Mouse (Mus musculus) kidney, embryonic 15.5 days (tissue): ENCODE results near the gene Ccdc170. TPM values are rescaled to one million over a fixed set of nuclear protein-coding genes. Genes with fewer than 3 reads are reported as not detected.

Source experiments
- ATAC-seq: fragments of 200-750 bp; cut with Nextera tagmentation; replicated peaks from 2 replicates; pipeline ENCODE4 v1.8.0; 2017; ENCODE audit warnings: moderate TSS enrichment; ENCODE audit not compliant: low FRiP score
- H3K27ac ChIP-seq: fragments of 300-500 bp; sonication (generic); 2 replicates; pipeline ENCODE4 v1.5.1; 2015; ENCODE audit warnings: mild to moderate bottlenecking, inconsistent platforms
- H3K27me3 ChIP-seq: fragments of 300-500 bp; sonication (generic); 2 replicates; pipeline ENCODE4 v1.6.1; 2015; ENCODE audit warnings: inconsistent platforms
- H3K36me3 ChIP-seq: fragments of 300-500 bp; sonication (generic); 2 replicates; pipeline ENCODE4 v1.6.1; 2015; ENCODE audit warnings: inconsistent platforms
- H3K4me1 ChIP-seq: fragments of 300-500 bp; sonication (generic); 2 replicates; pipeline ENCODE4 v1.6.1; 2015; ENCODE audit warnings: inconsistent platforms
- H3K4me2 ChIP-seq: fragments of 300-500 bp; sonication (generic); 2 replicates; pipeline ENCODE4 v1.6.1; 2015; ENCODE audit warnings: moderate library complexity, mild to moderate bottlenecking, inconsistent platforms
- H3K4me3 ChIP-seq: fragments of 300-500 bp; sonication (generic); replicated peaks from 2 replicates; pipeline ENCODE4 v1.5.1; 2015; ENCODE audit warnings: mild to moderate bottlenecking, inconsistent platforms
- H3K9ac ChIP-seq: fragments of 300-500 bp; sonication (generic); 2 replicates; pipeline ENCODE4 v1.6.1; 2015; ENCODE audit warnings: mild to moderate bottlenecking, inconsistent platforms
- H3K9me3 ChIP-seq: fragments of 300-500 bp; sonication (generic); replicated peaks from 2 replicates; pipeline ENCODE4 v1.6.1; 2016; ENCODE audit warnings: inconsistent platforms
- whole genome bisulfite sequencing: fragments of 180-500 bp; shearing (Covaris S2); methylation state at CpG from one replicate; pipeline ENCODE4 v1.1.7; 2015; ENCODE audit warnings: mixed read lengths; 5-methylcytosine and 5-hydroxymethylcytosine counted together
- polyA plus RNA-seq: library from polyadenylated mRNA; unstranded; fragments of >200 nt; fragmentation: Nextera tagmentation; extraction: Ambion mirVana; gene quantifications from 2 replicates; pipeline ENCODE4 v1.2.1, GENCODE M21; 2015

The Ccdc170 gene
- polyA plus RNA-seq, 1 experiment from 2014 or later: 1.8 TPM

GRCm38 (mm10) chr10:4522116-4522515 is 39.8 kb downstream of the Ccdc170 start:
- H3K36me3 ChIP-seq: no peaks in the 10 kb centered on the region
- H3K9me3 ChIP-seq: peaks cover 3% of the 10 kb centered on the region
- no peak overlapping the region for H3K4me2 ChIP-seq
- H3K4me3 ChIP-seq: no peak overlapping the region
- no peak overlapping the region for H3K27ac ChIP-seq
- no peaks in the 10 kb centered on the region for H3K27me3 ChIP-seq
- WGBS: 93% methylated on average over 3 of the region's 3 CpGs
- ATAC-seq: no peak
- H3K4me1 ChIP-seq: no peaks in the 10 kb centered on the region
- H3K9ac ChIP-seq: no peak overlapping the region

GRCm38 (mm10) chr10:4523078-4523477 is 40.8 kb downstream of the Ccdc170 start:
- Histone ChIP-seq H3K4me3 (no peak overlapping the region), H3K36me3 (no peaks in the 10 kb centered on the region), H3K27ac (no peak overlapping the region), H3K4me2 (no peak overlapping the region), H3K4me1 (0 out of 2 replicates have a peak, but pooled peaks cover under 1% of the 10 kb centered on the region), H3K27me3 (no peaks in the 10 kb centered on the region), H3K9ac (no peak overlapping the region), H3K9me3 (peaks cover 3% of the 10 kb centered on the region)
- 62% methylated on average over 4 of the region's 4 CpGs for WGBS
- peak; percentile 58; the same call in 1 of the 2 replicates for ATAC-seq

DNA sequence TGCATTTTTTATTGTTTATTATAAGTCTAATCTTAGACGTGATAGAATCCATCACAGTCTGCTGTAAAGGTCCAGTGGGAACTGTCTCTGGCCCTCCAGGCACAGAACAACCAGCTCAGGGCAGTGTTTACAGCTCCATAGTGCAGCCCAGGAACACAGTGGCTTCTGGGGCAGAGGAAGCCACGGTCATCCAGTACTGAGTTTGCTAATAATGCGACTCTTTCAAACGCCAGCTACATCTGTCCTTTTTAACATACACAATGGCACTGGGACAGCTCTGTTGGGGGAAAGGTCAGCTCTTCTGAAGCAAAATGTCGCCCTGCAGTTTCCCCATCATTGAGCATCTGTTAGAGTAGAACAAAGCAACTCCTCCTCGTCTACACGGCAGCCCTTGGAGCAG is 45.7 kb downstream of the Ccdc170 start:
- no peak overlapping the region for H3K4me2 ChIP-seq
- WGBS: 45% methylated on average over 7 of the region's 7 CpGs
- no peak for ATAC-seq
- H3K36me3 ChIP-seq: no peaks in the 10 kb centered on the region
- H3K27me3 ChIP-seq: no peaks in the 10 kb centered on the region
- H3K4me3 ChIP-seq: no peak overlapping the region
- 0 out of 2 replicates have a peak overlapping the region, but pooled peaks have one; percentile 34 for H3K27ac ChIP-seq
- 0 out of 2 replicates have a peak, but pooled peaks cover 13% of the 10 kb centered on the region for H3K4me1 ChIP-seq
- no peaks in the 10 kb centered on the region for H3K9me3 ChIP-seq
- H3K9ac ChIP-seq: no peak overlapping the region

DNA sequence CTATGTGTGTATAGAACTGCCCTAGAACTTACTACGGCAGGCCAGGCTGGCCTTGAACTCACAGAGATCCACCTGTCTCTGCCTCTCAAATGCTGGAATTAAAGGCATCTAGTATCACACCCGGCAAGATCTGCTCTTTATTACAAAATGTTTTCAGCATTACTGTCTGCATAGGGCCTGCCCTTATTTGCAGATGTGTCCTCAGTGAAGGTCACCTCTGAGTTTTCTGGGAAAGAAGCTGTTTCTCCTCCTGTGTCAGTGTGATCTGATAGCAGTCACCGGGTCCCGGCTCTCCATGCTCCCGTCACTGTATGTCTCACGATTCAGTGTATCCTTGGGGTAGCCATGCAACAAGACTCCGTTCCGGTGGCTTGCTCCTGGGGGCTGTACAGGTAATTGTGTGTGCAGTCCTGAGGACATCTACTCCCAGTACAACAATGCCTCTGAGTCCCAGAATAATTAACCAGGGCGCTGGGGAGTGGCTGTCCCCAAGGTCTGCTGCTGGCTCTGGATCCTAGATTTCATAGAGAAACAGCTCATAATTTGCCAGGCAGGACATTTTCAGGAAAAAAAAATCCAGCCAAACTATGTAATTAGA is 48.4 kb downstream of the Ccdc170 start:
- Histone ChIP-seq H3K9ac (no peak overlapping the region), H3K27ac (peak overlapping the region; percentile 76), H3K4me3 (no peak overlapping the region), H3K4me2 (0 out of 2 replicates have a peak overlapping the region, but pooled peaks have one; percentile 5), H3K4me1 (peaks cover 18% of the 10 kb centered on the region; the same call in 1 of the 2 replicates), H3K27me3 (no peaks in the 10 kb centered on the region), H3K9me3 (no peaks in the 10 kb centered on the region), H3K36me3 (no peaks in the 10 kb centered on the region)
- peak; percentile 92 for ATAC-seq
- 50% methylated on average over 9 of the region's 9 CpGs for WGBS

- Histone ChIP-seq H3K4me2 (no peak overlapping the region), H3K9ac (no peak overlapping the region), H3K9me3 (no peaks in the 10 kb centered on the region), H3K4me3 (no peak overlapping the region), H3K27me3 (no peaks in the 10 kb centered on the region), H3K36me3 (no peaks in the 10 kb centered on the region), H3K27ac (peak overlapping the region; percentile 75), H3K4me1 (peaks cover 18% of the 10 kb centered on the region; the same call in 1 of the 2 replicates)
- WGBS: 61% methylated on average over 6 of the region's 6 CpGs
- peak; percentile 67 for ATAC-seq
Measured at GRCm38 (mm10) chr10:4531933-4532332, 49.6 kb downstream of the Ccdc170 start.

- Histone ChIP-seq H3K9ac (no peak overlapping the region), H3K9me3 (no peaks in the 10 kb centered on the region), H3K4me1 (peaks cover 21% of the 10 kb centered on the region; the same call in 1 of the 2 replicates), H3K36me3 (no peaks in the 10 kb centered on the region), H3K4me3 (no peak overlapping the region), H3K4me2 (no peak overlapping the region), H3K27ac (peak overlapping the region; percentile 75), H3K27me3 (no peaks in the 10 kb centered on the region)
- WGBS: 69% methylated on average over 6 of the region's 6 CpGs
- ATAC-seq: no peak
Measured at GRCm38 (mm10) chr10:4532731-4533130, 50.4 kb downstream of the Ccdc170 start.

GRCm38 (mm10) chr10:4533873-4534272 is 51.6 kb downstream of the Ccdc170 start:
- Histone ChIP-seq H3K27me3 (no peaks in the 10 kb centered on the region), H3K4me3 (no peak overlapping the region), H3K4me1 (peaks cover 17% of the 10 kb centered on the region; the same call in 1 of the 2 replicates), H3K9me3 (no peaks in the 10 kb centered on the region), H3K9ac (no peak overlapping the region), H3K4me2 (no peak overlapping the region), H3K27ac (no peak overlapping the region), H3K36me3 (no peaks in the 10 kb centered on the region)
- no peak for ATAC-seq
- WGBS: 77% methylated on average over 11 of the region's 11 CpGs

DNA sequence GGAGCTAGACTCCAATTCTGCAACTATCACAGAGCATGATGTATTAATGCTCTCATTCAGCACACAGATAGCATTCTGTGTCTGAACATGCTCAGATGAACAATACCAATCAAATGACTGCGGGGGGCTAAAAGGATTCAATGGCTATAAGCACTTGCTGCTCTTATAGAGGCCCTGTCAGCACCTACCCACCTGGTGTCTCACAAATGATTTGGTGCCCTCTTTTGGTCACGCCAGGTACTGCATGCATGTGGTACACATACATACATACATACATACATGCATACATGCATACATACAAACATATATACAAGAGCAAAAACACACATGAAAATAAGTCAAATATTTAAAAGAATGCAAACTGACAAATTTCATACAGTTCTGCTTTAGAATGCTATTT is 63.2 kb downstream of the Ccdc170 start:
- WGBS: 93% methylated on average over 2 of the region's 2 CpGs
- no peak overlapping the region for H3K27ac ChIP-seq
- 0 out of 2 replicates have a peak, but pooled peaks cover 3% of the 10 kb centered on the region for H3K27me3 ChIP-seq
- H3K9me3 ChIP-seq: no peaks in the 10 kb centered on the region
- no peak for ATAC-seq
- no peaks in the 10 kb centered on the region for H3K36me3 ChIP-seq
- no peaks in the 10 kb centered on the region for H3K4me1 ChIP-seq
- no peak overlapping the region for H3K4me3 ChIP-seq
- H3K4me2 ChIP-seq: no peak overlapping the region
- no peak overlapping the region for H3K9ac ChIP-seq

GRCm38 (mm10) chr10:4553442-4554119 is 71.3 kb downstream of the Ccdc170 start:
- Histone ChIP-seq H3K4me1 (peaks cover 32% of the 10 kb centered on the region), H3K4me3 (no peak overlapping the region), H3K9me3 (no peaks in the 10 kb centered on the region), H3K4me2 (no peak overlapping the region), H3K9ac (no peak overlapping the region), H3K36me3 (no peaks in the 10 kb centered on the region), H3K27me3 (0 out of 2 replicates have a peak, but pooled peaks cover 3% of the 10 kb centered on the region), H3K27ac (peak overlapping the region; percentile 68)
- peak; percentile 88 for ATAC-seq
- 26% methylated on average over 9 of the region's 9 CpGs for WGBS

GRCm38 (mm10) chr10:4556842-4557377 is 74.6 kb downstream of the Ccdc170 start:
- no peak for ATAC-seq
- Histone ChIP-seq H3K4me1 (peaks cover 50% of the 10 kb centered on the region), H3K4me3 (no peak overlapping the region), H3K27me3 (no peaks in the 10 kb centered on the region), H3K27ac (no peak overlapping the region), H3K36me3 (no peaks in the 10 kb centered on the region), H3K9me3 (no peaks in the 10 kb centered on the region), H3K9ac (no peak overlapping the region), H3K4me2 (no peak overlapping the region)
- 90% methylated on average over 3 of the region's 3 CpGs for WGBS

DNA sequence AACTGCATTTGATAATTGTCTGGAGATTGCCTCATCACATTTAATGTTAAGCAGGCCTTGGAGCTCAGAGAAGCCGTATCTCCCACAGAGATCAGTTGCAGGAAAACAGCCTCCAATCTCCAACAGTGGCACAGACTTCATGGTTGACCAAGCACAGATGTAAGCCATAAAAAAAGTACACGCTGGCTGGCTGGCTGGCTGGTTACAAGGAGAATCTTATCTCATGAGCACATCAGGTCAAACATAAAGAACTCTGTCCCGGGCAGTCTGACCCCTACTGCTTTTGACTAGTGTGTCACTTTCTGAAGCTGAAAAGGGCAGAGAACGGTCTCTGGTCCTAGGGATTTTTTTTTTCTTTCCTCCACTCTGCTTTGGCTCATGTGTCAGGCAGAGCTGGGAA is 76.8 kb downstream of the Ccdc170 start:
- H3K4me3 ChIP-seq: no peak overlapping the region
- peak overlapping the region; percentile 49 for H3K27ac ChIP-seq
- no peaks in the 10 kb centered on the region for H3K27me3 ChIP-seq
- no peaks in the 10 kb centered on the region for H3K36me3 ChIP-seq
- no peaks in the 10 kb centered on the region for H3K9me3 ChIP-seq
- peak; percentile 79 for ATAC-seq
- 9% methylated on average over 4 of the region's 4 CpGs for WGBS
- no peak overlapping the region for H3K4me2 ChIP-seq
- no peak overlapping the region for H3K9ac ChIP-seq
- peaks cover 27% of the 10 kb centered on the region for H3K4me1 ChIP-seq

DNA sequence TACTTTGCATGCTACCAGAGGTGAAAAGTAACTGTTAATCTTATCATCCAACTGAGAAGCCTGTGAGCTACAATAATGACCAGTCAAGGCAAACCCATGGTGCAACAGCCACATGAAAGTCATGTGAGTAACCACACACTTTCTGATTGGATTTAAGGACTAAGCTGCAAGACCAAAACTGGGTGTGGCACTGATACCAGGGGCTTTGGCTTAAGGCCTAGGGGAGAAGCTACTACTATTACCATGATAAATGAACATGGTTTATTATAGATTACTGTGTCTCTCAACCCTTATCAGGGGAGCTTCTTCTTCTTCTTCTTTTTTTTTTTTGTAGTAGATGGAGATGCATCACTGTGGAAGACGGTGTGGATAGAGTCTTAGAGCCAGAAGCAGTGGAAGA is 82.8 kb downstream of the Ccdc170 start:
- 94% methylated on average over 1 of the region's 1 CpGs for WGBS
- ATAC-seq: no peak
- no peaks in the 10 kb centered on the region for H3K9me3 ChIP-seq

More for the DNA sequence above, 82.8 kb downstream of the Ccdc170 start:
- Histone ChIP-seq H3K27ac (no peak overlapping the region), H3K9ac (no peak overlapping the region), H3K27me3 (no peaks in the 10 kb centered on the region), H3K4me2 (no peak overlapping the region), H3K4me3 (no peak overlapping the region), H3K4me1 (peaks cover 5% of the 10 kb centered on the region), H3K36me3 (no peaks in the 10 kb centered on the region)
